Mouse (Mus musculus) forebrain, embryonic 12.5 days (tissue): ENCODE measurements at regions not wholly inside any gene's neighbourhood (a gene's known extent, or its start where the extent isn't known, plus 50 kb on each side); places are given as distances from the start of the nearest gene placed in this dataset.

Source experiments
- ATAC-seq: fragments of 200-750 bp; cut with Nextera tagmentation; 2 replicates; pipeline ENCODE4 v1.8.0; 2017; ENCODE audit warnings: moderate TSS enrichment; ENCODE audit not compliant: low FRiP score
- H3K27ac ChIP-seq: fragments of 300-500 bp; sonication (generic); 2 replicates; pipeline ENCODE4 v1.5.1; 2016; ENCODE audit warnings: mild to moderate bottlenecking
- H3K27me3 ChIP-seq: fragments of 300-500 bp; sonication (generic); 2 replicates; pipeline ENCODE4 v1.6.1; 2016; ENCODE audit warnings: mild to moderate bottlenecking
- H3K36me3 ChIP-seq: fragments of 300-500 bp; sonication (generic); replicated peaks from 2 replicates; pipeline ENCODE4 v1.6.1; 2016; ENCODE audit warnings: mild to moderate bottlenecking
- H3K4me1 ChIP-seq: fragments of 300-500 bp; sonication (generic); 2 replicates; pipeline ENCODE4 v1.6.1; 2016
- H3K4me2 ChIP-seq: fragments of 300-500 bp; sonication (generic); 2 replicates; pipeline ENCODE4 v1.6.1; 2016; ENCODE audit warnings: mild to moderate bottlenecking, moderate library complexity
- H3K4me3 ChIP-seq: fragments of 300-500 bp; sonication (generic); replicated peaks from 2 replicates; pipeline ENCODE4 v1.5.1; 2016; ENCODE audit warnings: mild to moderate bottlenecking
- H3K9ac ChIP-seq: fragments of 300-500 bp; sonication (generic); 2 replicates; pipeline ENCODE4 v1.6.1; 2016; ENCODE audit warnings: mild to moderate bottlenecking
- H3K9me3 ChIP-seq: fragments of 300-500 bp; sonication (generic); 2 replicates; pipeline ENCODE4 v1.6.1; 2016
- WGBS: fragments of 180-500 bp; shearing (Covaris S2); methylation state at CpG from one replicate; pipeline ENCODE4 v1.1.7; 2016; 5-methylcytosine and 5-hydroxymethylcytosine counted together

- no peak overlapping the region for H3K4me2 ChIP-seq
- H3K9me3 ChIP-seq, result no peaks in the 10 kb centered on the region
- no peak for ATAC-seq
- H3K9ac ChIP-seq, result no peak overlapping the region
- 21% methylated on average over 2 of the region's 2 CpGs for WGBS
- no peaks in the 10 kb centered on the region for H3K36me3 ChIP-seq
- H3K4me3 ChIP-seq, result no peak overlapping the region
- no peak overlapping the region for H3K27ac ChIP-seq
- H3K27me3 ChIP-seq, result peaks cover 3% of the 10 kb centered on the region; the same call in 1 of the 2 replicates
- peaks cover 15% of the 10 kb centered on the region; the same call in 1 of the 2 replicates for H3K4me1 ChIP-seq
Measured at GRCm38 (mm10) chr9:49922162-49922561, 123.4 kb upstream of the Ncam1 start.

DNA sequence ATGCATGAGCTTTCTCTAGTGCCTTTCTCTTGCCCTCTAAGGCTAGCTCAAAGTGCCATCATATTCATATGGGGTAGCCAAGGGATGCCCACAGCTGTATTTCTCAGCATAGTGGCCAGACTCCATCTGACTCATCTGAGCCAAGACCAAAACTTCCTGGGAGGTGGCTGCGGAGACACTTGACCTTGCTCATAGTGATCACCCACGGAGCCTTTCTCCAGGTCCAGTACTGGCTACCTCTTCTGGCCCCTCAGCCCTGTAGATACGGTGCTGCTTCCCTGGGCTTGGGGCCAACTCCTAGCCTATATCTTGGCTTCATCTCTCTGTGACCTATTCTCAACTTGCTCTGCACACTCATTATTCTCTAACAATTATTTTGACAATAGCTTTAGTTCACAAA lies 122.6 kb upstream of the Ncam1 start:
- Histone ChIP-seq H3K27ac (no peak overlapping the region), H3K4me1 (peaks cover 15% of the 10 kb centered on the region; the same call in 1 of the 2 replicates), H3K9me3 (no peaks in the 10 kb centered on the region), H3K9ac (no peak overlapping the region), H3K4me2 (no peak overlapping the region), H3K4me3 (no peak overlapping the region), H3K36me3 (no peaks in the 10 kb centered on the region), H3K27me3 (peaks cover 3% of the 10 kb centered on the region; the same call in 1 of the 2 replicates)
- WGBS, result 89% methylated on average over 3 of the region's 3 CpGs
- ATAC-seq, result no peak

DNA sequence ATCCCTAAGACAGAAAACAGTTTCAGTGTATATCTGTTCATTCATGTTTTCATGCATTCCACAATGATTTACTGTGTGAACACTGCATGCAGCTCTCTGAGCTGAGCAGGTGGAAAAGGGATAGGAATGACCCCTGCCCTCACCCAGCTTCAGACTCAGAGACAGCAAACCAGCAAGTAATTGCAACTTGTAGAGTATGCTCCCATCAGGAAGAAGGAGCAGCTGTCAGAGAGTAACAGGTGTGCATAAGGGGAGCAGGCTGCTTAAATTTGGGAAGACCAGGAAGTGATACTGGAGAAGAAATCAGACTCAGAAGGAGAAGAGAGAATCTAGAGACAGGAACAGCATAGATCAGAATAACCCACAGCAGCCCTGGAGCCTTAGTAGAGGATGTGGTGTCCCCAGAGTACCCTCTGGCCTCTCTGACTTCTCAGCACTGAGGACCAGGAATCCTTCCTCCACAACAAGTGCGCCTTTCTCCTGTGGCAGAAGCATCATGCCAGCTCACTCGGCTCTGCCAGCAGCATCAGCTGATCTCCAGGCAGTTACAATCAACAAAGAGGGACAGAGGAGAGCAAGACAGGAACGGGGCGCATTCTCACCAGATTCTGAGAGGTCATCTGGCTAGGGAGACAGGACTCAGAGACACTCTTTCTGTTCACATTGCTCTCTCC lies 116.5 kb upstream of the Ncam1 start:
- Histone ChIP-seq H3K9me3 (no peaks in the 10 kb centered on the region), H3K27ac (no peak overlapping the region), H3K4me3 (no peak overlapping the region), H3K27me3 (no peaks in the 10 kb centered on the region), H3K4me1 (no peaks in the 10 kb centered on the region), H3K36me3 (no peaks in the 10 kb centered on the region), H3K4me2 (no peak overlapping the region), H3K9ac (no peak overlapping the region)
- WGBS, result 83% methylated on average over 4 of the region's 4 CpGs
- no peak for ATAC-seq

DNA sequence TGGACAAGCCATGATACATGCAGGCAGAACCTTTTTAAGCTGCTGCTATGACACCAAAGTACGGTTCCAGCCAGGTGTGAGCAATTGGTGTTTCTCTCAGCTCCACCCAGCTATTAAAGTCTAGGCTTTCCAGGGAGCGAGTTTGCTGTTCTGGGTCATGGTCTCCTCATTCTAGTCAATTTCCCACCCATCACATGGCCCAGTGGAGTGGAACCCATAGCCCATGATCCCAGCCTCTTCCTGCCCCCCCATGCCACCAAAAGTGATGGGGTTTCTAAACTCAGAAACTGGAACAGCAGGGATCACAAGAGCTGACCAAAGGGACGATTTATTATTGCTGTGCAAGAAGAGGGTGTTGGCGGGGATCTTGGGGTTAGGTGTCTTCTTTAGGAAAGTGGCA lies 115.0 kb upstream of the Ncam1 start:
- Histone ChIP-seq H3K9me3 (no peaks in the 10 kb centered on the region), H3K27ac (no peak overlapping the region), H3K4me1 (no peaks in the 10 kb centered on the region), H3K4me3 (no peak overlapping the region), H3K27me3 (no peaks in the 10 kb centered on the region), H3K9ac (no peak overlapping the region), H3K4me2 (no peak overlapping the region), H3K36me3 (no peaks in the 10 kb centered on the region)
- WGBS, result 87% methylated on average over 4 of the region's 4 CpGs
- no peak for ATAC-seq

DNA sequence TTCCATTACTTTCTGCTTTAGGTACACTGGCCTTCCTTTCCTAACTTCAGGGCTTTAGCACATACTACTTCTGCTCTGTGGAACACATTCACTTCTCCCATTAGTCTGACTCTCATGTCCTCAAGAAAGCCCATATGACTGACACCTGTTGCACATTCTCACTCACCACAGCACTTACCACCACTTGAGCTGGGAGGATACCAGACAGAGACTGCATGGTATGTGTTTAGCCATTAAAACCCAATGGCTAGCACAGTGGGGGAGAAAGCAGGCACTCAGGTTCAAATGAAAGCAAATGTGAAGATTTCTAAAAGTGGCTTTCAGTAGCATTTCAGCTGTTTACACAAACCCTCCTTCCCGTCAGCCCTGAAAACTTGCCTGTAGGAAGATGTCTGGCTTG lies 113.6 kb upstream of the Ncam1 start:
- 68% methylated on average over 1 of the region's 1 CpGs for WGBS

GRCm38 (mm10) chr9:49906306-49906705 lies 107.6 kb upstream of the Ncam1 start:
- Histone ChIP-seq H3K9me3 (no peaks in the 10 kb centered on the region), H3K4me1 (no peaks in the 10 kb centered on the region), H3K9ac (no peak overlapping the region), H3K27ac (no peak overlapping the region), H3K4me3 (no peak overlapping the region), H3K36me3 (no peaks in the 10 kb centered on the region), H3K4me2 (no peak overlapping the region), H3K27me3 (no peaks in the 10 kb centered on the region)
- WGBS, result 69% methylated on average over 4 of the region's 4 CpGs
- ATAC-seq, result no peak

More for the DNA sequence above, 113.6 kb upstream of the Ncam1 start:
- H3K9me3 ChIP-seq, result no peaks in the 10 kb centered on the region
- H3K4me2 ChIP-seq, result no peak overlapping the region
- H3K4me3 ChIP-seq, result no peak overlapping the region
- H3K9ac ChIP-seq, result no peak overlapping the region
- H3K4me1 ChIP-seq, result no peaks in the 10 kb centered on the region
- ATAC-seq, result no peak
- H3K36me3 ChIP-seq, result no peaks in the 10 kb centered on the region
- no peaks in the 10 kb centered on the region for H3K27me3 ChIP-seq
- H3K27ac ChIP-seq, result no peak overlapping the region

DNA sequence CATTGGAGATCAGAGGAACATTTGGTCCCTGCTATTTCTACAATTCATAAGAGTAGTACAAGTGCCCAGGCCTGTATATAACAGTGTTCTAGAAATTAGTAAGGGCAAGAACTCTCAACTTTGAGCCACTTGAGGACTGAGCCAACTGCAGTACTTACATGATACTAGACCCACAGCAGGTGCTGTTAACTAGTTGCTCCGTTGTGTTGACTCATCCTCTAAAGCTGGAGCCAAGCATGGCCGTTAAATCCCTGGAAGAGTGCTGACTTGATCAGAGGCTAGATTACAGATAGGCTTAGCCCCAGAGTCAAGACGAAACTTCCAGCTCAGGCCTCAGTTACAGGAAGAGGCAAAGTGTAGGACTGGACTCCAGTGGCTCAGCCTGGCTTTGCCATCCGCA lies 107.0 kb upstream of the Ncam1 start:
- Histone ChIP-seq H3K27ac (no peak overlapping the region), H3K4me1 (peaks cover 3% of the 10 kb centered on the region; the same call in 1 of the 2 replicates), H3K4me3 (no peak overlapping the region), H3K9ac (no peak overlapping the region), H3K36me3 (no peaks in the 10 kb centered on the region), H3K27me3 (no peaks in the 10 kb centered on the region), H3K4me2 (no peak overlapping the region), H3K9me3 (no peaks in the 10 kb centered on the region)
- 92% methylated on average over 4 of the region's 4 CpGs for WGBS
- no peak for ATAC-seq

- Histone ChIP-seq H3K4me2 (no peak overlapping the region), H3K27ac (no peak overlapping the region), H3K9ac (no peak overlapping the region), H3K9me3 (no peaks in the 10 kb centered on the region), H3K27me3 (no peaks in the 10 kb centered on the region), H3K4me1 (peaks cover 6% of the 10 kb centered on the region; the same call in 1 of the 2 replicates), H3K4me3 (no peak overlapping the region), H3K36me3 (no peaks in the 10 kb centered on the region)
- 89% methylated on average over 5 of the region's 5 CpGs for WGBS
- ATAC-seq, result no peak
Measured at GRCm38 (mm10) chr9:49898947-49899346, 100.2 kb upstream of the Ncam1 start.

DNA sequence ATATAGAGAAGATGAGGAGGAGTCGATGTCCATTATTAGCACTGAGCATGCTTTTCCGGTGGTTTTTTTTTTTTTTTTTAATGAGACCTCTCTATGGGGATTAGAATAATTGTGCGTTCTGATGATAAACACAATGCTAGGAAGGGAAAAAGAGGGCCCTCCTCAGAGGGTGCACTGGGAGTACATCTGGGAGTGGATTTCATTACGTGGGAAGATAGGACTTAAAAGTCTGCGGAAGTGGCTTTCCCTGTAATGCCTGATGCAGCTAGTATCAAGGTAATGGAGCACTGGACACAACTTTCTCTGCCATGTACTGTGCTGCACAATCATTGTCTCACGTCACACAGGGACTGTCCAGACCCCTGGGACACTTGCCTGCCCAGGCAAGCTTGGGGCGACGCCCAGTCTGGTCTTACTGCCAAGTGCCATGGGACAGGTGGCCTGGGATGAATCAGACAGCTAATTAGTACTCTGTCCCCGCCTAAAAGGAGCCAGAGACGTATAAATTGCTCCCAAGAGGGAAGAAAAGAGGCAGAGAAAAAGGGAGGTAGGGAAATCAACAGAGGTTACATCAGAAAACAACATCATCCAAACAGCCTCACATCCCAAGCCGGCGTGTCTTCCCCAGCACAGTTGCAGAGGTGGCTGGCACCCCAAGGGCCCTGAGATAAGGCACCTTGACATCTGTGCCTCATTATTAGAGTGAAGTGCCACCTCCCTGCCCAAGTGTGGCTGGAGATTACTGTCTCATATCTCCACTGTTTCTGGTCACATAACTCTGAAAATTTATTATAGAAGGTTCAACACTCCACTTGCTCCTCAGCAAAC lies 86.0 kb upstream of the Ncam1 start:
- H3K4me3 ChIP-seq, result no peak overlapping the region
- no peak overlapping the region for H3K4me2 ChIP-seq
- WGBS, result 66% methylated on average over 12 of the region's 12 CpGs
- H3K9ac ChIP-seq, result no peak overlapping the region
- no peaks in the 10 kb centered on the region for H3K9me3 ChIP-seq
- H3K27ac ChIP-seq, result no peak overlapping the region
- H3K36me3 ChIP-seq, result no peaks in the 10 kb centered on the region
- H3K4me1 ChIP-seq, result peaks cover 7% of the 10 kb centered on the region
- no peak for ATAC-seq
- peaks cover 2% of the 10 kb centered on the region; the same call in 1 of the 2 replicates for H3K27me3 ChIP-seq

- no peak overlapping the region for H3K9ac ChIP-seq
- no peak overlapping the region for H3K27ac ChIP-seq
- WGBS, result 20% methylated on average over 3 of the region's 3 CpGs
- H3K36me3 ChIP-seq, result no peaks in the 10 kb centered on the region
- no peak overlapping the region for H3K4me2 ChIP-seq
- no peaks in the 10 kb centered on the region for H3K9me3 ChIP-seq
- no peak overlapping the region for H3K4me3 ChIP-seq
- H3K27me3 ChIP-seq, result peaks cover 13% of the 10 kb centered on the region; the same call in 1 of the 2 replicates
- peaks cover 14% of the 10 kb centered on the region for H3K4me1 ChIP-seq
- ATAC-seq, result peak; percentile 78
Measured at GRCm38 (mm10) chr9:49879361-49880128, 80.8 kb upstream of the Ncam1 start.

DNA sequence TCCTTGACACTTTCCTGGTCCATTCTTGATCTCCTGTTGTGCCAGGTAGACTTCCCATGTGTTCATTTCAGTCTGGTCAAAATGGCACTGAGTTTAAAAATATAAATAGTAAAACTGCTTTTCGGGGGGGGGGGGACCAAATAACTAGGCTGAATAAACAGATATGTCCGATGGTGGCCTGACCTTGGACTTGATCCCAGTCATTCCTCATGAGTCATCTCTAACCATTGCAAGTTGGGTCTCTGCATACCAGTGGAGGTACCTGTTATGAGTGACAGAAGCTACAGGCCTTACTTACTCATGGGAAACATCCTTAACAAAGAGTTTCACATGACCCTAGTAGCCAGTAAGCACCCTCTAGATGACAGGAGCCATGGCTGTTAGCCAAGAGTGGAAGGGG lies 76.2 kb upstream of the Ncam1 start:
- no peak overlapping the region for H3K4me3 ChIP-seq
- H3K27ac ChIP-seq, result no peak overlapping the region
- no peak overlapping the region for H3K9ac ChIP-seq
- peaks cover 26% of the 10 kb centered on the region for H3K4me1 ChIP-seq
- 94% methylated on average over 2 of the region's 2 CpGs for WGBS
- ATAC-seq, result no peak
- H3K4me2 ChIP-seq, result no peak overlapping the region
- H3K9me3 ChIP-seq, result no peaks in the 10 kb centered on the region
- no peaks in the 10 kb centered on the region for H3K36me3 ChIP-seq
- peaks cover 10% of the 10 kb centered on the region; the same call in 1 of the 2 replicates for H3K27me3 ChIP-seq

DNA sequence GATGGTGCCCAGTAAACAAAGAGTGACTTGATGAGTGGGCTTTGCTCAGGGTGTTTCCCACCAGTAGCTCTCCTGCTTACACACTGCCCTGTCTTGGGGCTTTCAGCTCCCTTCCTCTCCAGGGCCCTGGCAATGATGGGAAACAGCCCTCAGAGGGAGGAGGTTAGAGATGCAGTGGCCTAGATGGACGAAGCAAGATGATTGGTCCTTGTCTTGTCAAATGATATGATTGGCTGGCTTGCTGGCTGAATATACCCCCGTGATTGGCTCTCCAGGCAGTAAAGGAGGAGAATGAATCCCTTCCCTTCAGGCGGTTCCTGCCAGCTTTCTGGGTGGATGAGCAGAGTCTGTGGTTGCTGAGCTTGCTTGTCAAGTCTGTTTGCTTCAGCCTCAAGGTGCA lies 74.8 kb upstream of the Ncam1 start:
- Histone ChIP-seq H3K4me2 (peak overlapping the region; percentile 47), H3K4me3 (peak overlapping the region; percentile 21), H3K9ac (peak overlapping the region; percentile 47; the same call in 1 of the 2 replicates), H3K4me1 (peaks cover 14% of the 10 kb centered on the region), H3K9me3 (no peaks in the 10 kb centered on the region), H3K36me3 (no peaks in the 10 kb centered on the region), H3K27me3 (peaks cover 10% of the 10 kb centered on the region; the same call in 1 of the 2 replicates), H3K27ac (peak overlapping the region; percentile 68)
- peak; percentile 96 for ATAC-seq
- WGBS, result 2% methylated on average over 3 of the region's 3 CpGs
